Mouse (Mus musculus): ENCODE results near the gene Ttc12.

The Ttc12 gene

GRCm38 (mm10) chr9:49488912-49489895 is 3.2 kb upstream of the Ttc12 start:
- DNase-seq = peak; percentile 89

- no peak for DNase-seq
Measured at GRCm38 (mm10) chr9:49488258-49488657, 2.2 kb upstream of the Ttc12 start.

- DNase-seq = no peak
Measured at GRCm38 (mm10) chr9:49487657-49487943, 1.6 kb upstream of the Ttc12 start.

GRCm38 (mm10) chr9:49486805-49487656 is 1.0 kb upstream of the Ttc12 start:
- no peak for DNase-seq

- peak; percentile 67 for DNase-seq
Measured at GRCm38 (mm10) chr9:49485250-49485891, 654 bp downstream of the Ttc12 start.

- DNase-seq = peak; percentile 5
Measured at GRCm38 (mm10) chr9:49483316-49483715, 2.7 kb downstream of the Ttc12 start.

- DNase-seq = no peak
Measured at GRCm38 (mm10) chr9:49472126-49472525, 13.9 kb downstream of the Ttc12 start.

GRCm38 (mm10) chr9:49470946-49471345 is 15.1 kb downstream of the Ttc12 start:
- no peak for DNase-seq

- DNase-seq = no peak
Measured at GRCm38 (mm10) chr9:49470006-49470405, 16.0 kb downstream of the Ttc12 start.

- DNase-seq = no peak
Measured at GRCm38 (mm10) chr9:49456136-49456535, 29.9 kb downstream of the Ttc12 start.

- no peak for DNase-seq
Measured at GRCm38 (mm10) chr9:49452396-49452795, 33.6 kb downstream of the Ttc12 start.

GRCm38 (mm10) chr9:49450491-49450890 is 35.5 kb downstream of the Ttc12 start:
- no peak for DNase-seq

GRCm38 (mm10) chr9:49442621-49443020 is 43.4 kb downstream of the Ttc12 start:
- DNase-seq = no peak

GRCm38 (mm10) chr9:49427478-49427877 is 58.5 kb downstream of the Ttc12 start:
- DNase-seq = no peak

- DNase-seq = no peak
Measured at GRCm38 (mm10) chr9:49426921-49427320, 59.1 kb downstream of the Ttc12 start, which contains the start of gene Ankk1. Gene Ankk1, minus strand, starts transcription at chr9:49427021.

GRCm38 (mm10) chr9:49425585-49425984 is 60.4 kb downstream of the Ttc12 start:
- DNase-seq = no peak

GRCm38 (mm10) chr9:49423866-49424265 is 62.2 kb downstream of the Ttc12 start:
- DNase-seq = no peak

- DNase-seq = no peak
Measured at GRCm38 (mm10) chr9:49410621-49411020, 75.4 kb downstream of the Ttc12 start.

- no peak for DNase-seq
Measured at GRCm38 (mm10) chr9:49407028-49407427, 79.0 kb downstream of the Ttc12 start.

- DNase-seq = no peak
Measured at GRCm38 (mm10) chr9:49403711-49404110, 82.3 kb downstream of the Ttc12 start.

- no peak for DNase-seq
Measured at GRCm38 (mm10) chr9:49396006-49396405, 90.0 kb downstream of the Ttc12 start.

- no peak for DNase-seq
Measured at GRCm38 (mm10) chr9:49392242-49392641, 93.8 kb downstream of the Ttc12 start.

Data from lung, postnatal 36 days (tissue).